Mouse (Mus musculus): Measurements from ENCODE around the gene Sh3bp4.

Gene Sh3bp4

DNA sequence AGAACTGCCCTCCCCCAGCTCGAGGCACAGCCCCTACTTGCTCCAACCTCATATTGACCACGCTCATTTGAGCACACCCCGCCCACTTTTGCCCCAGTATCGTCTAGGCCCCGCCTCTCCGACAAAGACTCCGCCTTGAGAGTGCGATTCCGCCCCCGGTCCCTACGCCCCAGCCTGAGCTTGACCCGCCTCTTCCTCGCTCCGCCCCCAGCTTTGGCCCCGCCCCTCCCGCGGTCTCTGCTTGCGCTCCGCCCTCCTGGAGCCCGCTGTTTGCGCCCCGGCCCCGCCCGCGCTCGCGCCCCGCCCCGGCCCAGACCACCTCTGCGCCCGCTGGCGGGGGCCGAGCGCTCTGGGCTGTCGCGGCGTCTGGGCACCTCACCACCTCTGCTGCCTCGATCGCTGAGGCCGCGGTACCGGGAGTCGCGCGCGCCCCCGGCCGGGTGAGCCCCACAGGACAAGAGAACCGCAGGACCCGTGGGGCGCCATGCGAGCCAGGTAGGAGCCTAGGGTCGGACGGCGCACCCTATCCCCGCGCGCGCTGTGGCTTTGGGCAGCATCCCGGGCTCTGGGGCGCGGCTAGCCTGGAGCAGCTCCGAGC, at the start of gene Sh3bp4:
Gene Sh3bp4, plus strand, starts transcription at position 313 of the 598 bp plus-strand sequence.
- DNase-seq, result peak; percentile 99 to 100

DNA sequence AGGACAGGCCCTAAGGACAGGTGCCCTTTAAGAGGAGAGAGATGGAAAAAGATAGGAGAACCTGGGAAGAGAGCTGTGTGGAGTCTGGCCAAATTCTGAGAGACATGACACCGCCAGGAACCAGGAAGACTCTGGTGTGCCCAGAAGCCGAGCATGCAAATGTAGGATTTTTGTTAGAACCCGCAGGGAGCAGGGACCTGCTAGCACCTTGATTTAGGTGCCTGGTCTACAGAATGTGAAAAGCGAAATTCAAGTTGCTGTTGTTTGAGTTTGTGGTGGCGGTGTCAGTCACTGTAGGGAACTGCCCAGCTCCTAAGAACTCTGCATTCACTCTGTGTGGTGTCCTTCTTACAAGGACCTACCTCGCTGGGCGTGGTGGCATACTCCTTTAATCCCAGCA, 47.2 kb upstream of the Sh3bp4 start:
- DNase-seq, result no peak

DNA sequence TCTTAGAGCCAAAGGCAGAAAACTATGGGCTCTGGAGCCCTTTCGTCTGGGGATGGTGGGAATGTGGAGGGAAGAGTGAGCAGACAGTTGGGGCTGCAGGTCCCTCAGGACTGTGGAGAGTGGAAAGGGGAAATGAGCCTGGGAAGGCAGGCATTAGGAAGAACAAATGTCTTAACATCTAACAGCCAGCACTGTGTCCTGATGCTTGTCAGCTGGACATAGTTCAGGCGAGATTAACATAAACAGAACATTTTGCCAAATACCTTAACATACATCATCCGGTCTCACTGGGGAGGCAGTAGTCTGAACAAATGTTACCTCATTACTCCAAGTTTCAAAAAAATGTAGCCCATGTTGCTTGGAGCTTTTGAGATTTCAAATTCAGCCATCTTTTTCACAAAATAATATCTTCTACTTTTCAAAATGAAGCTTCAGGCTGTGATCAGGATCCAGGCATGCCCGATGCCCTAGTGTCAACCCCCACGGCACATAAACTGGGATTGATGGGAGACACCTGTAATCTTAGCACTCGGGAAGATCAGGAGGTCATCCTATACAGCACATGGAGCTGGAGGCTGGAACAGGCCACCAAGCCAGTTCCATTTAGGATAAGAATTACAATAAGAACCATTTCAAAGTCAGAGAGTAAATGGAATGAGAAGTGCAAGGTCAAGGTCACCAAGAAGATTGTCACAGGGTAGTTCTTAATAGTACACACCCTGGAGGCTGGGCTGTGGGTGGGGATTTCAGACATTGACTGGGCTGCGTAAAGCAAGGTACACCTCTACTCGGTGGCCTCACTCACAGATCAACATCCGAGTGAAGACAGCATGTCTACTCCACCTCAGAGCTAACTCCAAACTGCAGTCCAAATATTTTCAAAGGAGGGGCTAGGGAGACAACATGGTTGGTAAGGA, 45.3 kb upstream of the Sh3bp4 start:
- DNase-seq, result peak in 1 of 2 experiments; percentile 7

DNA sequence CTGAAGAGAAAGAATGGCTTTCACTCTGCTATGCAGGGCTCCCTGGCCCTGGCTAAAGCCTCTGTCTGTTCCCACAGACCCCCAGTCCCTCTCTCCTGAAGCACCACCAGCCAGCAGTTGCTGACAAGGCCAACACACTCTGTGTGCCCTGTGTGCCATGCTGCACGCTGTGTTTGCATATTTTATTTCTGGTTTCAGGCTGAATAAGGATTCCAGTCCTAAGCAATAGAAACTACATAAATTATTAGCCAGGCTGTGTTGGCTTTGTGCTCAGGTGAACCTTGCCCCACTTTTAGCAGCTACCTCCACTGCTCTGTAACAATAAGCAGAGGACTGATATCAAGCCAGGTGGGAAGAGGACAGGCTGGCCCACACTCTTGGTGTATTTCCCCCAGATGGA, 44.2 kb upstream of the Sh3bp4 start:
- DNase-seq, result no peak

DNA sequence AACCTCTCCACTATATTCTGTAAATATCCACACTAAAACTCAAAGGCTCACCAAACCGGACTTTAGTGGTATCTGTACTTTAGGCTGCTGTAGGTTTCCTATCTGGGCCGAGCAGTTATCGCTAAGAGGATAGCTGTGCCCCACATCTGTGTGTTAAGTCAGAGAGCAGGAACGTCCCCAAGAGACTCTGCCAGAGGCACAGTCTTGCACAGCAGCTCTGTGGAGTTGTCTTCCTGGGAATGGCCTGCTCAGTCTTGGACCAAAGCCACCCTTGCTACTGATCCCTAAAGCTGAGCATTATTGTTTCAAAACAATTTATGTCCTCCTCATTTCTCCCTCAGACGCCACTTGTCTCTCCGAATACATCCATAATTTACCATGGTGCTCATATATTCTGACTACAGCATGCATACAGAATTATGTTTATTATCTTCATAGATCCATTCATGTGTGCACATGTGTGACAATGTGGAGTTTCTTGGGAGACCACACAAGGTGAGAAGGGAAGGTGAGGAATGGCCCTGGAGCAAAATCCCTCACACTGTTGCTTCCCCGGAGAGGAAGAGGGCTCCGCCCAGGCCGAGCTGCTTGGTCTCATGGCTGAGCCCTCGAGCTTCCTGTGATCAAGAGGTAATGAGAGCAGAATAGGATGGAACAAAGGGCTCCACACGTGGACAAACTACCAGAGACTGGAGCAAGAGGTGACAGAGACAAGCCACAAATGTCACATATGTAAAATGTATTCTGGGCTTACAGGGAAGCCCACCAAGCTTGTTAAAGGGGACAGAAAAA, 40.9 kb upstream of the Sh3bp4 start:
- no peak for DNase-seq

DNA sequence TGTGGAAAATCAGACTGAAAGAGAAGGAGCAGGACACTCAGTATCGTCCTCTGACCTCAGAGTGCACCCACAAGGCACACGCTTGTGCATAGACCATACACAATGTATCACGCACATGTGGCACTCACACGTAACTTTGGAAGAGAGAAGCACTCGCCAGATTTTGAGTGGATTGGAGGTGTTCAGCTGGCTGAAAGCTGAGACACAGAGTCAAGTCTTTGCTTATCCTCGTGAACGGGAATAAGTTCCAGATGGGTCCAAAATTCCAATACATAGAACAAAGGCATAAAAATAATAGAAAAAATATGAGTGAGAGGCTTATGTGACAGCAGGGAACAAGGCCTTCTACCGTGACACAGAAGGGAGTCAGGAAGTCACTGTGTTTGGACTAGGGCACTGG, 36.6 kb upstream of the Sh3bp4 start:
- no peak for DNase-seq

DNA sequence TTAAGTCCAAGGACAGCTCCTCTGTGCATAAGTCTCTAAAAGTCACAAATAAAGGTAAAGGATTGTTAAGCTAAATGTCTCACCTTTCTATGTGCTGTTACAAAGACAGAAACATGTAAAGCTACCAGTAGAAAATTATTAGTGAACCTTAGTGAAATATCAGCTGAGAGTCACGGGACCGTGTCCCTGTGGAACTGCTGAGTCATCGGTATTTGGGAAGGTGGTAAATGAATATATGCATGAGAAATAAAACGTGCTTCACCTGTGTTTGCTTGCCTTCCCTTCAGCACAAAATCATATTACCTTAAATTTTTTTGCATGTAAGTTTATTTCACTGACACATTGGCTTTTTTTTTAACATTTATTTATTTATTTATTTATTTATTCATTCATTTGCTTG, 36.2 kb upstream of the Sh3bp4 start:
- no peak for DNase-seq

DNA sequence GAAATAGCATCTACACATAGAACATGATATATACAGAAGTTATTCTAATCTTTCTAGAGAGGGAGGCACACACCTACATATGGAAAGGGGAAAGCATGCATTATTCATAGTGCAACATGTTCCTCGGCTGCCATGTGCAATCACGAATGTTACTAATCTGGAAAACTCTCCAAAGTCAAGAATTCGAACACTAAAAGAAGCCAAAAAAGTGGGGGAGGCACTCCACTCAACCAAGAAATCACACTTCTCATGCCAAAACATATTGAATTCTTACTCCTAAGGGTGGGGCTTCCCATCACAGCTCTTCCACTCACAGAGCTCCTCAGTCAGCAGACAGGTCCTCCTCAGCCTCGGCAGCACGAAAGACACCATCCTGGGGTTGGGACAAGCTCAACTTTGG, 35.1 kb upstream of the Sh3bp4 start:
- DNase-seq, result no peak

DNA sequence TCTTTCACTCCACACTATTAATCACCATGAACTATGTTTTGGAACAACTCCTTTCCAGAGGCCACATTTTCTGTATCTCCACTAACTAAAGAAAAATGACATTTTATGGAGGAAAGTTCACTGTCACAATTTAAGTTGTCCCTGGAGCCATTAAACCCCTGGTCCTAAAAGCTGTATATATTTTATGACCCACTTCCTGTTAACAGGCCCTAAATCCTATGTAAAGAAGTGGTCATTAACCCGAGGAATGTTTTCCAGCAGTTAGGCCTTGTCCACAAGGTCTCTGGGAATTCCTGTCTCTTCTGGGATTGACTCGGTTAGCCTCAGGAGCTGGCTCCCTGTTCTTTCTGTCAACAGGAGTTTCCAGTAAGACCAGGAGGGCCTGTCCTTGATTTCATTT, 30.4 kb upstream of the Sh3bp4 start:
- DNase-seq, result no peak

DNA sequence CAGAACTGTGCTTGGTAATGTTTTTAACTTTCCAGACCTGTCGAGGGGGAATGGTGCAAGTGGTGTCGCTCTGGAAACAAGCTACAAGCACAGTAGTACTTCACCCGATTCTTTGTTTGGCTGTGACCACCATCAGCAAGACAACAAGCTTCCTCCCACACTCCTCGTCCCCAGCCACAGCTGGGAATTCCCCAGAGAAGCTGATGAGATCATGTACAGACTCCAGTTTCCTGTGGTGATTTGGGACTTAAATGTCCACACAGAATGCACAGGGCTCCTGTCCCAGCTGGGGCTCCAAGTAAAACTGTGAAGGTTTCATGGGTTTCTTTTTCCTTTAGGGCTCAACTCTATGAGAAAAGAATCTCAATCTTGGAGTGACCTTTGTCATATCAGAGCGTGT, 28.9 kb upstream of the Sh3bp4 start:
- peak; percentile 37 to 70 for DNase-seq

DNA sequence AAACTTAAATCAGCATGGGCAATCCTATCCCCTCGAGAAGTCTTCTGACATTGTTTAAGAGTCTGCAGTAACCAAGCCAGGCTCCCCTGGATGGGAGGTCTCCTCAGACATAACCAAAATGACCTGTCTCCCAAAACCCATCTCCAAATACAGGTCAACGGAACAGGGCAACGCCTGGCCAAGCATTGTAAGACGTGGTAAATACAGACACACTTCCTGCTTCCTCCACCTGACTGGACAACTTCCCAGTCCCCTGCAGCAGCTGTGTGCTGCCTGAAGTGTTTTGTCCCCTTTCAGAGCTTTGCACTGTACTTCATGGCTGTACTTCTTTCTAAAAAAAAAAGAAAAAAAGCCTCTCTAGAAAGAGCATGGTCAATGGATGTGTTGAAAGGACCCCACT, 28.1 kb upstream of the Sh3bp4 start:
- DNase-seq, result no peak

DNA sequence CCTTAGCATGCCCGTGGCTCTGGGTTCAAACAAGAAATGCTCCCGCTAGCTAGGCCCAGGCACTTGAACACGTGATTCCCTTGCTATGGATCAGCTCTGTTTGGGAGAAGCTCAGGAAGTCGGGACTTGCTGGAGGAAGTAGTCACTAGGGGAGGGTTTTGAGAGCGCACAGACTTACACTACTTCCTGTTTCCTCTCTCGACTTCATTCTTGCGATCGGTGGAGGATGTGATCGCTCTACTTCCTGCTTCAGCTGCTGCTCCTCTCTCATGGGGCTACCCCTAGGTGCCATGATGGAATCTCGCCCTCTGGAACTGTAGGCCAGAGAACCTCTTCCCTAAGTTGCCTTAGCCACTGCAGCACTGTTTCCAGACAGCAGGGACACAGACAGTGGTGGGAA, 27.3 kb upstream of the Sh3bp4 start:
- peak in 1 of 2 experiments; percentile 19 for DNase-seq

DNA sequence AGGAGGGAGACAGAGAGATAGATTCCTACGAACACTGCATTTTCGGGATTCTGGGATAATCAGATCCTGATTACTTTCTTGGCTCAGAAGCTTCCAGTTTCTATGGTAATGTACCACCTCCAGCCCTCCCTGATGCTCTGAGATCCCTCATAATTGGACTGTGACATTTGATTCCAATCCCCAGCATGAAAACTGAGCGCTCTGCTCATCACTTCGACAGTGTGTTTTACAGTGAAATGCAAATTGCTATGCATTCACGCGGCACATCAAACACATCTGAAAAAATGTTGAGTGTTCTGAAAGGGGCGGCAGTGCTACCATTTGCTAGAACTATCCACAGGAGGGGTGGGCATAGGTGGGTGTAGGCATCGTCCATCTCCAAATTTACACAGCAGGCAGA, 24.8 kb upstream of the Sh3bp4 start:
- DNase-seq, result no peak

DNA sequence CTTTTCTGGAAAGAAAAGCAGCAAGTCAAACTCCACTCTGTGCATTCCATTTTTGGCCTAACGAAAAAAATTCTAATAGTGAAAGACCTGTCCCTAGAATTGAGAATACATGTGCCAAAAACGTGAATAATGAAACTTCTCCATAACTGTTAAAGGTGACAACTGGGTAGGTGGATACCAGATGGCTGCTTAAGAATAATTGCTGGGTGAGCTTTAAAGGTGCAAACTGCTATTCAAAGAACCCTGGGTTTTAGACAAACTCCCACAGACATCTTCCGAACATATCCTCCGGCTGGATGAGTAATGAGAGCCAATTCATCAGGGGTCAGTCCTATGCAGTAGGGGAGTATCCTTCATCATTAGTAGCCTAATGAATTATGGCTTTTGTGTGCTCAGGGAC, 20.7 kb upstream of the Sh3bp4 start:
- no peak for DNase-seq

DNA sequence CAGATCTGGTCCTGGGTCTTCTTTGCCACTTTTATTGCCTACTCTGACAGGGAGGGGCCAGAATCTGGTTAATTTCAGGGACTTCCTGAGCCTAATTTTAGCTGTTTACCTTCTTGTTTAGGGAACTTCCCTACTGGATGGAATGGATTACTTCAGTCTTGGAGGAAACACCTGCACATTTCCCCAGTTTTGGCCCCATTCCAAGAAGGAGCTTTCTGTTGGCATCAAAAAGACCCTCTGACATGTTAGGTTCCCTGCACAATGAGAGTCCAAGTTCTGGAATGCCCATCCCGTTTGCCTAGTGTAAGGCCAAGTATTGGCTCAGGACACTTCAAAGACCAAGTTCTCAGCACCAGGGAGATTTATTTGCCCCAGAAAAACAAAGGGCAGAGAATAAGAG, 14.0 kb upstream of the Sh3bp4 start:
- no peak for DNase-seq

DNA sequence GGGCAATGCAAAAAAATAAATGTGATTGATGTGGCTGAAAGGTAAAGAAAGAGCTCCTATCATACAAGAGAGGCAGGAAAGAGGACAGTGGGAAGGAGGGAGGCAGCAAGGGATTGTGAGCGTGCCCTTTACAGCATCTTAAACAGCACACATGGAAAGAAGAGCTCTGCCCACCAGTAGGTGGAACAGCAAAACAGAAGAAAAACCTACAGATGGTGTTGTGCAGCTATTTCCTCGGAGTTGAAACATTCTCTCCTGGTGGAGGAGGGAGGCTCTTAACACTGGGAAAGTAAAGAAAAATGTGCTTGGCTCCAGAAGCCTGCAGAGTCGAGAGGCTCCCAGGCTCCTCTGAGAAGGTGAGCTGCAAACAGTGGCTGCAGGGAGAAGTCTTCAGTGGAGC, 12.8 kb upstream of the Sh3bp4 start:
- DNase-seq, result no peak

DNA sequence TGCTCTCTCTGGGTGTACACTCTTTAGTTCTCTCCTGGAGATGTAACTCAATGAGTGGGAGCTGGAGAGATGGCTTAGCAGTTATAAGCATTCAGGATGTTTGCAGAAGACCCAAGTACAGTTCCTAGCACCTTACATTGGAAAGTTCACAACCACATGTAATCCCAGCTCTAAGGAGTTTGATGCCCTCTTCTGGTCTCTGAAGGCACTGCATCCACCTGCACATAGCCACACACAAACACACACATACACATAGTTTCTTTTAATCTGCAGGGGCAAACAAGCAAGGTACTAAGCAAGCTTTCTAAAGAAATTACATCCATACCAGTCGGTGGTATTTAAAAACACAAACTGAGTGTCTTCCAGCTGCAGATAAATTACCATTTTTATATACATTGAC, 12.2 kb upstream of the Sh3bp4 start:
- DNase-seq, result no peak

DNA sequence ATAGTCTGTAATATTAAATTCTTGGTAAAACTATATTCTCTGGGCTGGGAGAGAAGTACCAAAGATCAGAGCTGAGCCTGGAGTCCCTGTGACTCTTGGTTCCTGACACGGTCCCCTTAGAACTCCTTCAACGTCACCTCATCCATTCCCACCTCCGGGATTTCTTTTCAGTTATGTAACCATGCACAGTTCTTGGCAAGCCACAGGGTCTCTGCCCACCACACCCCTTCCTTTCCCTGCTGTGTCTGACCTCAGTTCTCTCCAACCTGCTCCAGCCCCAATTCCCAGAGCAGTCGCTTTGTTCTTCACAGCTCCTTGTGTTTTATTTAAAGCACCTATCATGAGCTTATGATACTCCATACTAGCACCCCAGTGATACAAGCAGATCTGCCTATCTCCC, 7.2 kb upstream of the Sh3bp4 start:
- peak; percentile 40 to 54 for DNase-seq

DNA sequence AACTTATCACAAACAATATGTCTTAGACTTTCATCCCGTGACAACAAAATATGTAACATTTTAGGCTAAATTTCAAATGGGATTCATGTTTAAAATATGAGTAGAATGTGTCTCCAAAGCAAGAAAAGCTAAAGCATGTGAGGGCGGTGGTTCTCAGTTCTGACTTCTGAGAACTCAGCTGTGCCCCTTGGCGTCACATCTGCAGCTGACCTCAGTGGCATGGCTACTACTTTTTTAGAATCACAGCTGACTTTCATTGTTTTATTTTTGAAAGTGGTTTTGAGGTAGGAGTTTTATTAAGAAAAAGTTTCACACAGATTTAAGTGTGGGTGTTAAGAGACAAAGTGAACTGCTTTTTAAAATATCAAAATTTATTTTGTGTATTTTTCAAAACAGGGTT, 6.4 kb upstream of the Sh3bp4 start:
- no peak for DNase-seq

DNA sequence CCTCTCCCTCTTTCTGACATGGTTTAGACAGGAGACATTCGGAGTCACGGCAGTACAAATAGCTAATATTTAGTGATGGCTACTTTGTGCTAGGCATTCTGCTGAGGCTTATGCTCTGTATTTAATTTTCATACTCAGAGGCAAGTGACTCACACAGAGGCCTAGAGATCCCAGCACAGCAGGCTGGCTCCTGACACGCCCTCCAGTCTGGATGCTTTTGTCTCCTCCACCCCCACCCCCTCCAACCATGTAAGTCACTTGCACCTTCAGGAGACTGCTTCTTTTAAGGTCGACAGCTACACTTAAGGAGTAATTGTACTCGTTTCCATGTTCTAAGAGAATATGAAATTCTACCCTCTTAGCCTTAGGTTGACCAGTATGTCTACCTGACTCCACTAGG, 1.4 kb upstream of the Sh3bp4 start:
- no peak for DNase-seq

DNA sequence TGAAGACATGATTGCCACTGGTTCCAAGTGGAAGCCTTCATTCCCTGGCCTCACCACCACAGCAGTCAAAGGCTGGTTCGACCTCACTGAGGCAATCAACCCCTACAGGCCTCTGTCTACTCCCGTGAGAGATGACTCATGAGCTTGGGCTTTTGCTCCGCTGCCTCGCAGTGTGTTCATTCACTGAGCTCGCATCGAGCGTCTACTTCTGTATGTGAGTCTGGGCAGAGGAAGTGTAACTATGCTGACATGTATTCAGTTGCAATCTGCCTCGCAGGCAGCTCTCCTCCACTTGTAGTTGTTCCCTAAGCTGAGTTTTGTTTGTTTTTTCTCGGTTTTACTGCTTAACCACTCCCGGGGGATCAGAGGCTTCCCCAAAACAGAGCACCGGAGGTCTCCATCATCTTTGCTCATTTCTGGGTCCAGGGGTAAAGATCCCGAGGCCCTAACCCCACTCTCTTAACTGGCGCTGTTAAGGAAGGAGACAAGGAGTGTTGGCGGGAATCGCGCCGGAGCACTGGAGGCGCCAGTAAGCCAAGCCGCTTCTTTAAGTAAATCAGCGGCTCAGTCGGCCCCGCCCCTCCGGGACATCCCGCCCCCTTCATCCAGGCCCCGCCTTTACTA, 624 bp upstream of the Sh3bp4 start:
- peak; percentile 60 for DNase-seq

DNA sequence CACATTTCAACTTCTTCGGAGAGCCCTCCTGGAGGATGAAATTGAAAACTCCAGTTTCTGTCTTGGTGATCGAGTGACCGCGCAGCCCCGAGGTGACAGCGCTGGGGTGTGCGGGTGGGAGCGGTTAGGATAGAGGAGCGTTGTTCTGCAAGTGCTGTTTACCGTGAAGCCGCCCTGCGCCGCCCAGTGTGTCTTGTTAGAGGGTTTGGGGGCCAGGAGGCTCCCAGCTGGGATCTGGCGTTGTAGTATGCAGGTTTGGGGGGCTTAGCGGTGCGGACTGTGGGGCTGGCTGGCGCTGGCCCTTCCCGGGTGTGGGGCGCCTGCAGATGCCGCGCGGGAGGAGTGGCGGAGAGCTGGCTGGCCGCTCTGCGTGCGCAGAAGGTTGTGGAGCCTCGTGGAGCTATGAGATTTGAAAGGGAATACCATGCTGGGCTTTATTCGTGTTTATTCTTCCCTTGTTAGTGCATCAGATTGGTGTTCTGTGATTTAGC, 701 bp downstream of the Sh3bp4 start:
- peak; percentile 57 to 60 for DNase-seq

Measured in lung, postnatal 4 days (tissue).